Mouse (Mus musculus): ENCODE data around the gene H2-Ob.

DNA sequence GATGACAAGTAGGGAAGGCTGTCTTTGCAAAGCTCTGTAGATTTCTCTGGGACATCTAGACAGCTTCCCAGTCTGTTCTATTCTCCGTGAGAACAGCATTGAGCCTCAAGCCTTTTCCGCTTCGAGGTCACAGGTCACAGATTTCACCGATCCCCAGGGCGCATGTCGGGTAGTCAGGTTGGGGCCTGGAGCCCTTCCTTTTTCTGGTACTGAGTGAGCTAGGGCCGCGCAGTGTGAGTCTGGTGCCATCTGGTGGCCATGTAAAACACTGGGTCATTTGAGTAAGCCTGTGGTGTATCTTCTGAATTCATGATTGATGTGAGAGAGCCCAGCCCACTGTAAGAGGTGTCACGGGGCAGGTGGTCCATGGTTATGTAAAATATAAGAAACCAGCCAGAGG is 3.8 kb upstream of the H2-Ob start:
- peak; percentile 95 for TF ChIP-seq CTCF (IDR thresholded peaks at IDR 0.05; ENCODE audit: low read depth)
- TF ChIP-seq EP300 (optimal IDR thresholded peaks at IDR 0.05), result no peak

All from stomach, postnatal 0 days (tissue).